Mouse (Mus musculus) kidney, adult 9 months (tissue): ENCODE results near the gene Ptprb.

ENCODE experiments used
- DNase-seq: peaks from one replicate; pipeline ENCODE4 v3.0.0; 2022

The Ptprb gene

GRCm38 (mm10) chr10:116428026-116428780 is 152.9 kb downstream of the Ptprb start:
- DNase-seq = no peak

GRCm38 (mm10) chr10:116432421-116432820 is 157.1 kb downstream of the Ptprb start:
- no peak for DNase-seq

GRCm38 (mm10) chr10:116435455-116435854 is 160.1 kb downstream of the Ptprb start:
- DNase-seq = no peak
